Mouse (Mus musculus) intestine, postnatal 0 days (tissue): ENCODE data around the gene Stxbp2. TPM values are rescaled to one million over a fixed set of nuclear protein-coding genes. Genes with fewer than 3 reads are reported as not detected.

Experiments
- ATAC-seq: fragments of 200-750 bp; cut with Nextera tagmentation; 2 replicates; pipeline ENCODE4 v1.8.0; 2017; ENCODE audit warnings: mild to moderate bottlenecking, moderate TSS enrichment, moderate library complexity
- H3K27ac ChIP-seq: fragments of 300-500 bp; sonication (generic); 2 replicates; pipeline ENCODE4 v1.5.1; 2014; ENCODE audit warnings: mild to moderate bottlenecking, low read depth, low read length, moderate library complexity
- H3K27me3 ChIP-seq: fragments of 300-500 bp; sonication (generic); replicated peaks from 2 replicates; pipeline ENCODE4 v1.6.1; 2014; ENCODE audit warnings: low read length, mixed read lengths; ENCODE audit not compliant: control insufficient read depth, insufficient read depth
- H3K36me3 ChIP-seq: fragments of 300-500 bp; sonication (generic); 2 replicates; pipeline ENCODE4 v1.6.1; 2014; ENCODE audit warnings: mild to moderate bottlenecking, moderate library complexity; ENCODE audit not compliant: control insufficient read depth, insufficient read depth
- H3K4me1 ChIP-seq: fragments of 300-500 bp; sonication (generic); replicated peaks from 2 replicates; pipeline ENCODE4 v1.6.1; 2014; ENCODE audit warnings: antibody characterized with exemption, low read length, mixed read lengths; ENCODE audit not compliant: control insufficient read depth, insufficient read depth
- H3K4me2 ChIP-seq: fragments of 300-500 bp; sonication (generic); replicated peaks from 2 replicates; pipeline ENCODE4 v1.6.1; 2014; ENCODE audit warnings: low read depth, mild to moderate bottlenecking, moderate library complexity
- H3K4me3 ChIP-seq: fragments of 300-500 bp; sonication (generic); 2 replicates; pipeline ENCODE4 v1.5.1; 2014; ENCODE audit warnings: low read depth, low read length
- H3K9ac ChIP-seq: fragments of 300-500 bp; sonication (generic); 2 replicates; pipeline ENCODE4 v1.6.1; 2014; ENCODE audit warnings: mild to moderate bottlenecking, low read depth, low read length
- H3K9me3 ChIP-seq: fragments of 300-500 bp; sonication (generic); 2 replicates; pipeline ENCODE4 v1.6.1; 2016; ENCODE audit warnings: mixed run types; ENCODE audit not compliant: control insufficient read depth
- CTCF ChIP-seq: sonication (generic); IDR thresholded peaks from 2 replicates; pipeline ENCODE4 v1.5.1; 2016; ENCODE audit warnings: low read depth, mild to moderate bottlenecking, control low read depth, antibody characterized with exemption, moderate library complexity
- WGBS: fragments of 180-500 bp; shearing (Covaris S2); extraction: QIAGEN DNeasy Blood & Tissue Kit; methylation state at CpG from one replicate; pipeline ENCODE4 v1.1.7; 2014; 5-methylcytosine and 5-hydroxymethylcytosine counted together
- polyA plus RNA-seq: library from polyadenylated mRNA; unstranded; fragments of >200 nt; fragmentation: Nextera tagmentation; extraction: Ambion mirVana; gene quantifications from 2 replicates; pipeline ENCODE4 v1.2.1, GENCODE M21; 2015

Stxbp2 gene
- polyA plus RNA-seq, 1 experiment from 2014 or later = 163 TPM

DNA sequence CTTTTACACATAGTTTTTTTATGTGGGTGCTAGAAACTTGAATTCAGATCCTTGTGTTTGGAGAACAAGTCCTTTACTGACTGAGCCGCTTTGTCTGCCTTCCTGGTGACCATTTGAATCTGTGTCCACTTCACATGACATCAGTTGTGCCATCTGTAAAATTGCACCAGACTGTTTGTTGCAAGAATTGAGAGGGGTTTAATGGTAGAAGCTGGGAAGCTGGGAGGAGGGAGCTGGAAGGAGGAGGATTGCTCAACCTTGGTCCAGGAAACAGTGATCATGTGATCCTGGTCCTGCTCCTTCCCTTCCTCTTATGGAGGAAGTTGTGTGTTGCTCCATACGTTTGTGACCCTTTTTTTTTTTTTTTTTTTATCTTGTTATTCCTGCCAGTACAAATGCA is 17.5 kb downstream of the Stxbp2 start:
- Histone ChIP-seq H3K4me1 (no peaks in the 10 kb centered on the region; the same call in 1 of the 2 replicates), H3K27me3 (no peaks in the 10 kb centered on the region), H3K9ac (no peak overlapping the region), H3K36me3 (no peaks in the 10 kb centered on the region), H3K4me3 (no peak overlapping the region), H3K9me3 (no peaks in the 10 kb centered on the region), H3K4me2 (no peak overlapping the region), H3K27ac (no peak overlapping the region)
- no peak for ATAC-seq
- 64% methylated on average over 2 of the region's 2 CpGs for WGBS
- TF ChIP-seq CTCF = no peak

DNA sequence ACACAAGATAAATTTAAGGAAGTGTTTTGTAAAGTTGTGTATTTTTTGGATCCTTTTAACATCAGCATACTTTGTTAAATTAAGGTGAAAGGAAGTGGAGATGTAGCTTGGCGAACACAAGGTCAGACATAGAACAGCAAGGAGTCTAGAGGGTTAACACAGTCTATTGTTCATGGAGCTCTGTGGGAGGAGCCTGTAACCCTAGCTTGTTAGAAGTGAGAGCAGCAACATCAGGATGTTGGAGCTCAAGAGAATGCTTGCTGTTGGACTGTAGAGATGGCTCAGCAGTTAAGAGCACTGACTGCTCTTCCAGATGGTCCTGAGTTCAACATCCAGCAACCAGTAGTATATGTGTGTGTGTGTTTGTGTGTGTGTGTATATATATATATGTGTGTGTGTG is 18.2 kb downstream of the Stxbp2 start:
- H3K4me3 ChIP-seq = no peak overlapping the region
- no peak overlapping the region for H3K27ac ChIP-seq
- no peak for ATAC-seq
- H3K36me3 ChIP-seq = no peaks in the 10 kb centered on the region
- TF ChIP-seq CTCF = no peak
- H3K4me1 ChIP-seq = no peaks in the 10 kb centered on the region; the same call in 1 of the 2 replicates
- H3K9ac ChIP-seq = no peak overlapping the region
- no peaks in the 10 kb centered on the region for H3K9me3 ChIP-seq
- no peaks in the 10 kb centered on the region for H3K27me3 ChIP-seq
- WGBS = 65% methylated on average over 1 of the region's 1 CpGs
- no peak overlapping the region for H3K4me2 ChIP-seq

DNA sequence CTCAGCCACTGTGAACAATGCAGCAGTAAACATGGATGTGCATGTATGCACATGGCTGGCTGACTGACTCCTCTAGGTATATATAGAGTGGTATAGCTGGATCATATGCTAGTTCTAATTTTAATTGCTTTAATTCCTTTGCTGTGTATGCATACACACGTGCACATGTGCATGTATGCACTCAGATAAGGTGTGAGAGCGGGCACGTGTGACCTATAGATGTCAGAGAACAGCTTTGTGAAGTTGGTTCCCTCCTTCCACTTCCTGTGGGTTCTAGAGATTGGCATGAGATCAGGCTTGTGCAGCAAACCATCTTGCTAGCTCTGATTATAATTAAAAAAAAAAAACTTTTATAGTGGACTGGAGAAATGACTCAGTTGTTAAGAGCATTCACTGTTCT is 22.1 kb downstream of the Stxbp2 start:
- no peak overlapping the region for H3K4me3 ChIP-seq
- no peaks in the 10 kb centered on the region for H3K36me3 ChIP-seq
- H3K9ac ChIP-seq = no peak overlapping the region
- H3K4me1 ChIP-seq = no peaks in the 10 kb centered on the region
- ATAC-seq = no peak
- 0 out of 2 replicates have a peak, but pooled peaks cover 4% of the 10 kb centered on the region for H3K27me3 ChIP-seq
- TF ChIP-seq CTCF = no peak
- H3K27ac ChIP-seq = no peak overlapping the region
- 61% methylated on average over 3 of the region's 3 CpGs for WGBS
- H3K4me2 ChIP-seq = no peak overlapping the region
- H3K9me3 ChIP-seq = no peaks in the 10 kb centered on the region

DNA sequence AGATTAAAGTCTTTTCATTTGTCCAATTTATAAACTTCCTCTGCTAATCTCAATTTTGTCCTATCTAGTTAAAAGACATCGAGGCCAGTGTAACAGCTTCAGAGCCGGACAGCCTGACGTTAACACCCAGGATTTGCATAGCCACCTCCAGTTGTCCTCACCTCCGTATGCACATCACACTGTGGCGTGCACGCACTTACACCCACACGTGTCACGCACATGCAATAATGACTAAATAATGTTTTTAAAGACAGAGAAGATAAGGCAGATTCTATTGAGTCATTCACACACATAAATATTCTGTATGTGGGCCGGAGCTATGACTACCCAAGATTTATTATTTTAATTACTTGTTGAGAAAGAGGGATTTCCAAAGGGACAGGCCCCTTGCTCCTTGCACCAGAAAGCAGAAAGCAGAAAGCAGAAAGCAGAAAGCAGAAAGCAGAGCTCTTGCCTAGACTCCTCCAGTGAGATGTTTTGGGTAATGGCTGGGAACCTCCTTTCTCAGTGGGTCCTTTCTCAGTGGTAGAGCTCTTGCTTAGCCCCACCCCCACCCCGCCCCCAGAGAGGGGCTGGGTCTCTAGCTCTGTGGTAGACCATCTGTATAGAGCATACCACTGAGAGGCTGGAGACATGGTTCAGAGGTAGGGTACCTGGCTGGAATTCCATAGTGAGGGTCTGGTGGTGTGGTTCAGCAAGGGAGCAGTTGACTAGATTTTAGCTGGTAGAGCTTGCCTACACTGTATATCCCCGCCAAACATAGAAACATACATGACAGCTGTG is 24.2 kb downstream of the Stxbp2 start:
- no peak for ATAC-seq
- no peak overlapping the region for H3K4me3 ChIP-seq
- H3K36me3 ChIP-seq = no peaks in the 10 kb centered on the region
- no peak overlapping the region for H3K4me2 ChIP-seq
- H3K27me3 ChIP-seq = 0 out of 2 replicates have a peak, but pooled peaks cover 4% of the 10 kb centered on the region
- no peak overlapping the region for H3K27ac ChIP-seq
- H3K9me3 ChIP-seq = no peaks in the 10 kb centered on the region
- H3K4me1 ChIP-seq = no peaks in the 10 kb centered on the region
- H3K9ac ChIP-seq = no peak overlapping the region
- no peak for TF ChIP-seq CTCF
- WGBS = 65% methylated on average over 11 of the region's 11 CpGs

DNA sequence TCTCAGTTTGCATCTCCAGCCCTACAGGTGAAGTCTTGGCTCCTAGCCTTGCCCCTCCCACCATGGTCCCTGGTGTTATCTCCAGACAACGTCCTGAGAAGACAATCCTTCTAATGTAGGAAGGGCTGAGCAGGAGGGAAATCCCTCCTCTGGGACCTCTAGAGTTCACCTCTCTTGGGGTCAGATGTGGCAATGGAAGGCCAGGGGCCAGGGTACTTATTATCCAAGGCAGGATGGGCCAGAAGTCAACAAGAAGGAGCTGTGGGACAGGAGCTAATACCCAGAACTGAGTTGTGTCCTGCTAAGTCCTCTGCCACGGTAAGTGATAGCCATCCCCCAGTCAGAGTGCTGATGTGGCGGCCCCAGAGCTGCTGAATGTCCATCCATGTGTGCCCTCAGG is 24.8 kb downstream of the Stxbp2 start, which contains the start of gene Retn:
Gene Retn, plus strand, starts transcription at position 245 of the 400 bp plus-strand sequence.
- ATAC-seq = no peak
- no peaks in the 10 kb centered on the region for H3K9me3 ChIP-seq
- WGBS = 66% methylated on average over 3 of the region's 3 CpGs
- H3K9ac ChIP-seq = no peak within 1 kb of the TSS
- H3K36me3 ChIP-seq = no peaks in the 10 kb centered on the region
- H3K27ac ChIP-seq = no peak within 1 kb of the TSS
- H3K4me2 ChIP-seq = no peak within 1 kb of the TSS
- no peak for TF ChIP-seq CTCF
- H3K4me1 ChIP-seq = no peaks in the 10 kb centered on the region
- H3K27me3 ChIP-seq = 0 out of 2 replicates have a peak, but pooled peaks cover 4% of the 10 kb centered on the region
- no peak within 1 kb of the TSS for H3K4me3 ChIP-seq

DNA sequence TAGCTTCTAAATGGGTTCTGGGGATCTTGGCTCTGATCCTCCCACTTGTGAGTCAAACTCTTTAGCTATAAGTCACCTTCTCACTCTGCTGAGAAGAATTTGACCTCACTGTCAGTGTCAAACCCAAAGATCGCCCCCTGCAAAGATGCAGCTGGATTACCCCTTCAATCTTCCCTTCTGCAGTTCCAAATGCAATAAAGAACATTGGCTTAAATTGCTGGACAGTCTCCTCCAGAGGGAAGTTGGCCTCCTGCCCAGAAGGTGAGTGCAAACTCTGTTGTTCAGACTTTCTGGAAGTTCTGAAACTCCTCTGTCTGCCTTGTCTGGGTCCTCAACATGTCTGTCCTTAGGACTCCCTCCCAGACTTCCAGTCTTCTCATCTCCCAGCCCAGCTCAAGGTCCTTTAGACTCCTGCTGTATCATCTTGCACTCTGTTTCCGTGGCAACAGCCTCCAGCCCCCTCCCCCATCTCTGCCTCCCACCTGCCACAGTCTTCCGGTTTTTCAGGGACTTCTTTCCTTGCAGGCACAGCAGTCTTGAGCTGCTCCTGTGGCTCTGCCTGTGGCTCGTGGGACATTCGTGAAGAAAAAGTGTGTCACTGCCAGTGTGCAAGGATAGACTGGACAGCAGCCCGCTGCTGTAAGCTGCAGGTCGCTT is 26.1 kb downstream of the Stxbp2 start:
- no peaks in the 10 kb centered on the region for H3K4me1 ChIP-seq
- no peak for ATAC-seq
- H3K9me3 ChIP-seq = no peaks in the 10 kb centered on the region
- no peak overlapping the region for H3K4me2 ChIP-seq
- 0 out of 2 replicates have a peak, but pooled peaks cover 4% of the 10 kb centered on the region for H3K27me3 ChIP-seq
- no peak for TF ChIP-seq CTCF
- WGBS = 26% methylated on average over 7 of the region's 7 CpGs
- H3K4me3 ChIP-seq = no peak overlapping the region
- H3K9ac ChIP-seq = no peak overlapping the region
- no peak overlapping the region for H3K27ac ChIP-seq
- H3K36me3 ChIP-seq = no peaks in the 10 kb centered on the region
